Mouse (Mus musculus): ENCODE results near the gene Gm5460.

Gene Gm5460

DNA sequence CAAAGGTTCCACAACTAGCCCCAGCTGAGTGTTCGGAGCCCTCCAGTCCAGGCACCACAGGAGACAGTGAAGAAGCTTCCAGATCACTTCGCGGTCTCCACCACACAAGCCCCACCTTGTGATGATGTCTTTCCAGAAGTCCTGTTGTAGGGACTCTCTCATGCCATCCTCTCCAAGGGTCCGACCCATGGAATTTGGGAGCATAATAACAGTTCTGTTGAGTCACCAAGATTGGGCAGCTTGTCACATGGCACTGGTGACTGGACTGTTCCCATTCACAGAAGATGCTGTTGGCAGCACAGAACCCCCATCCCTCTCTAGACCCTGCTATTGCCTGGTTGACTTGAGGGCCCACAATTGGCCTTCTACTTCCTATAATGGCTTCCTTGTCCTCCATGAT is at the start of gene Gm5460:
Gene Gm5460 (plus strand): TSS at position 378 of the 400 bp plus-strand sequence.
- in situ Hi-C loops (cut with MboI; ENCODE audit: low sequenced_read_pairs), result no loop called here

- in situ Hi-C loops (cut with MboI; ENCODE audit: low sequenced_read_pairs), result no loop called here
These were observed 43.9 kb upstream of the Gm5460 start for GRCm38 (mm10) chr14:33972679-33973078.

GRCm38 (mm10) chr14:33974752-33975151 is 41.8 kb upstream of the Gm5460 start:
- in situ Hi-C loops (cut with MboI; ENCODE audit: low sequenced_read_pairs), result no loop called here

DNA sequence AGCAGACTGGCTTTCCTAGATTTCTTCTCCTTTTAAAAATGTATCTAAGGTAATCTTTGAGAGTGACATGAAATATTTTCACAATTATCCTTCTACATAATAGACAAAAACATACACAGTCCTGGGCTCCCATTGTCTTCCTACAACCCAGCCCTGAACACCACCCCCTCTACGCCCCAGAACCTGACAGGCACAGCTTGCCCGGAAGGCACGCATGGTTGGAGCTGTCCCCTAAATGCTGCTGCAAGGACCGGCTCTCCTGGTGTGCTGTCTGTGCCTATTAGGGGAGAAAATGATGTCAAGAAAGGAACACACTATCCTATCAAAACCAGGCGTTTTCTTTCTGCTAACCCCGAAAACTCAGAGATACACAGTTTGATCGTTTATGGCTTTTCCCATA is 38.8 kb upstream of the Gm5460 start:
- in situ Hi-C loops (cut with MboI; ENCODE audit: low sequenced_read_pairs), result no loop called here

DNA sequence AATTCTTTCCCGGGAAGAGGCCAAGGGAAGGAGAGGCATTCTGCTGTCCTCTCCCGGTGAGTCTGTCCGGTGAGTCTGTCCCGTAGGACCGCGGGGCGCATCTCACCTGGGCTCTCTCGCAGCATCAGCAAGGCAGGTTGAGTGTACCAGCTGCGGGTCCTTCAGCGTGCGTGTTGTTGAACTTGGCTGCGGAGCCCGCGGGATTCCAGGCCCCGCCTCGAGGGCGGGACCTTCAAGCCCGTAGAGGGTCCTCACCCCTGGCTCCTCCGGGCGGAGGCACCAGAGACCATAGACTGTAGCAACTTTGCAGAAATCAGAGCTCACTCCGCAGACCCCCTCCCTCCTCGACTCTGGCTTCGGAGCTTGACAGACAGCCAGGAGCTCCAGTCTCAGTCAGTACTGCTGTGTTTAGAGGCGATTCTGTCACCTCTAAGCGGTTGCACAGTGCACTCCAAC is 37.9 kb upstream of the Gm5460 start, which contains the start of gene Zfp488:
Gene Zfp488 (minus strand): TSS at position 161 of the 456 bp plus-strand sequence.
- in situ Hi-C loops (cut with MboI; ENCODE audit: low sequenced_read_pairs), result no loop called here

- in situ Hi-C loops (cut with MboI; ENCODE audit: low sequenced_read_pairs), result no loop called here
These were observed 27.4 kb upstream of the Gm5460 start for GRCm38 (mm10) chr14:33989201-33989600.

- in situ Hi-C loops (cut with MboI; ENCODE audit: low sequenced_read_pairs), result no loop called here
These were observed 24.6 kb upstream of the Gm5460 start for GRCm38 (mm10) chr14:33991971-33992370.

- in situ Hi-C loops (cut with MboI; ENCODE audit: low sequenced_read_pairs), result no loop called here
These were observed 23.5 kb upstream of the Gm5460 start for GRCm38 (mm10) chr14:33993051-33993450.

DNA sequence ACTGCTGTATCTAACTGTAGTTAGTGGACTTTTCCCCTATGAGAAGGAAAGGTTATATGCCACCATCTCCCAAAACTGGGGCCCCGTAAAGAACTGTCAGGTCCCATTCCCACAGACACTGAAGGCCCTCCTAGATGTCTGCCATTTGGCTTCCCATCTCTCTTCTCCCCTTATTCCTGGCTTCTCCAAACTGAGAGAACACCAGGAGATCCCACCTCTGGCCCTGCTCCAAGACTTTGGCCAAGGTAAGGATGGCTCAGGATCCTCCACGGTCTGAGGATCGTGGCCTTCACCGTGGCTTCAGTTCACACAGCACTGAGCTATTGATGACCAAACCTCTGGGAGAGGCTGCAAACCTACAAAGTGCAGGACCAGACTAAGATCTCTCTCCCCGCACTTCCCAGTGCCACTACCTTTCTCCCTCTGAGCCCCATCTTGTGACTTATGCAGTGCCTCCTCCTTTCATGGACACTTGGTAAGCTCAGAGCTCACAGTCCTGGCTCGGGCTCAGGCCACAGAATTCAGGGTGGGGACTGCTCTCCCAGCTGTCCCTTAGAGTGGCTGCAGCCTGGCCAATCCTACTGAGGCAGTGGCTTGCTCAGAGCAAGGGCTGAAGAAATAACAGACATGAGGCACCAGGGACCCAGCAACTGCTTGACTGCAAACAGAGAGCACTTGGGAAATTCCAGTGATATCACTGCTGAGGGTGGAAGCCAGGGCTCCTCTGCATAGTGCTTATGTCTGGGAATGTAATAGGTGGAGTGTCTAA is 22.9 kb upstream of the Gm5460 start:
- in situ Hi-C loops (cut with MboI; ENCODE audit: low sequenced_read_pairs), result no loop called here

DNA sequence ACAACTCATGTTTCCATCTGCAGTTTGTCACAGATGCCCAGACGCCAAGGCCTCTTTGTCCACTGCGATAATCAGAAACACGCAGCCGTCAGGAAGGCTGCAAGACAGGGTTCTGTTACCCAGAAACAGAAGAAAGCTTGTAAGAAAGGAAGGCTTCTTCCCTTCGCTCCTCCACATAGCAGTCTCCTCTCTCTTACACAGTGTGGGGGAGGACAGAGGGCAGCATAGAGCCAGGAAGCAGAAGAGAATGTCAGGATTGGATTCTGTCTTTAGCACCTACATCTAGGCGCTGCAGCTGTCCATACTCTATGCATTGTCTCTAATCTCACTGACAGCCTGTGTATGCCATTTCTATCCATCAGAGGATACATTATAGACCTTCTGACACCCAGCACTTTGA is 19.1 kb upstream of the Gm5460 start:
- in situ Hi-C loops (cut with MboI; ENCODE audit: low sequenced_read_pairs), result no loop called here

DNA sequence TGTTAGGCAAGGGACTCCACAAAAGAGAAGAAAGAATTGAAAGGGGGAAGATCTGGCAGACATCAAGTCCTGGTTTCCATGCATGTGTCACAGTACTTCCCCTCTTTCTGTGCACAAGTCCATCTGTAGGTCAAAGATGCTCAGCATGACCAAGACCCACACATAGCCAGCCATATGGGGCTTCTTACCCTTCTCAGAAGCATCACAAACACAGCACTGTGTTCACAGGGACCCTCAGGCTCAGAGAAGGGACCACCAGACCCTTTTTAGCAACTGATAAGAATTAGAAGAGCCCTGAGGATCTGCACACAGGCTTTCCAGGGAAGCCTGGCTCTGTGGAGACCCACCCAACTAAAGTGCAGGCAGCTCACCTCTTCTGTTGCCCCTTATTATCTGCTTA is 16.5 kb upstream of the Gm5460 start:
- in situ Hi-C loops (cut with MboI; ENCODE audit: low sequenced_read_pairs), result no loop called here

DNA sequence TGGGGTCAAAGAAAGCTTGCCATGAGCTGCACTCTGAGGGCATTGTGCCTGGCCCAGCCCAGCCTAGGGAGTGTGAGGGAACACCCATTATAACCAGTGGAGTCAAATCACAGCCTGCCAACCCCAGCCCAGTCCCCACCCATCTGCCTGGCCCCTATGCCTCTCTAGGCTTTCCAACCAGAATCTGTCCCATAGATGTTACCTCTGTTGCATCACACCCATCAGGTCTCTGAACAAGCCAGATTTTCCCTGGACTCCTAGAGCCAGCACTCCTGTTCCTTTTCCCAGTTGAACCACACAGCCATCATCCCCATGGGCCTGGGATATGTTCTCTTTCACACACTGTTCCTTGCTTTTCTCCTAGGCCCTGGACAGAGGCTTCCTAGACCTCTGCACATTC is 15.1 kb upstream of the Gm5460 start:
- in situ Hi-C loops (cut with MboI; ENCODE audit: low sequenced_read_pairs), result no loop called here

DNA sequence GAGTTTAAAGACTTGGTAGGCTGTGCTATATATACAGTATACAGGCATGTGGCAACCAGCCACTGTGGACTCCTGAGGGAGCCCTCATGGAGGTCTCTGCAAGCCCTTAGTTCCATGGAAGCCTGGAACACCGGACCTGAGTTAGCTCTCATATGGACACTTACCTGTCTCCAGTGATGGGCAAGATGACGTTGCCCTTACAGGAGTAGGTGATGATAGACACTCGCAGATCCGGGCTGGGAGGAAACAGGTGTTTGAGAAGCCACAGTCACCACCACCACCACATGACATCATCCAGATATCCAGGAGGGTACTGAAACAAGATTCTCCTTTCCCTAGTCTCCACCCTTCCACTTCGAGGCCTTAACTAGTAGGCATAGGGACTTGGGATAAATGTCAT is 14.2 kb upstream of the Gm5460 start:
- in situ Hi-C loops (cut with MboI; ENCODE audit: low sequenced_read_pairs), result no loop called here

- in situ Hi-C loops (cut with MboI; ENCODE audit: low sequenced_read_pairs), result no loop called here
These were observed 1.5 kb upstream of the Gm5460 start, which contains the start of gene Gm30083 for GRCm38 (mm10) chr14:34015063-34015462. Gene Gm30083, minus strand, starts transcription at chr14:34015182.

- in situ Hi-C loops (cut with MboI; ENCODE audit: low sequenced_read_pairs), result no loop called here
These were observed 380 bp downstream of the Gm5460 start for GRCm38 (mm10) chr14:34016938-34017337.

DNA sequence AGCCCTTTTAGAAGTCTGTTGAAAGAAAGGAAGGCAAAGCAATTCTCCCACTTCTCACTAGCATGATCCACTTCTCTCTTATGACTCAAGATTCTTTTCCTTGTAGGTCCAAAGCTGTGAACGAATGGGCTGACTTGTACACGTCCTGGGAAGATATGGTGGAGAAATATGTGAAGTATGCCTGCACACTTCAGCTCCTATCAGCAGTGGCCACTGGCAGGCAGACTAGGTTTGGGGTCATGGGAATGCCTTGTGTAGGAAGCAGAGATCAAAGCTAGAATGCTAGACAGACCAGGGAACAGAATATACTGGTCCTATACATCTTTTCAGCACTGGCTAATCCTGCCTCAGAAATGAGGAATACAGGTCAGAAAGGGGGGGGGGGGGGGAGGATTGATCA is 10.2 kb downstream of the Gm5460 start:
- in situ Hi-C loops (cut with MboI; ENCODE audit: low sequenced_read_pairs), result no loop called here

- in situ Hi-C loops (cut with MboI; ENCODE audit: low sequenced_read_pairs), result no loop called here
These were observed 17.5 kb downstream of the Gm5460 start for GRCm38 (mm10) chr14:34033841-34034610.

- in situ Hi-C loops (cut with MboI; ENCODE audit: low sequenced_read_pairs), result no loop called here
These were observed 24.7 kb downstream of the Gm5460 start for GRCm38 (mm10) chr14:34041241-34041640.

GRCm38 (mm10) chr14:34043341-34043740 is 26.8 kb downstream of the Gm5460 start:
- in situ Hi-C loops (cut with MboI; ENCODE audit: low sequenced_read_pairs), result no loop called here

GRCm38 (mm10) chr14:34050101-34050779 is 33.7 kb downstream of the Gm5460 start:
- in situ Hi-C loops (cut with MboI; ENCODE audit: low sequenced_read_pairs), result no loop called here

GRCm38 (mm10) chr14:34052516-34052915 is 36.0 kb downstream of the Gm5460 start, which contains the start of gene Antxrl:
Gene Antxrl, plus strand, starts transcription at chr14:34052707.
- in situ Hi-C loops (cut with MboI; ENCODE audit: low sequenced_read_pairs), result no loop called here
